Mouse (Mus musculus): ENCODE results near the gene Zdhhc8.

The Zdhhc8 gene

DNA sequence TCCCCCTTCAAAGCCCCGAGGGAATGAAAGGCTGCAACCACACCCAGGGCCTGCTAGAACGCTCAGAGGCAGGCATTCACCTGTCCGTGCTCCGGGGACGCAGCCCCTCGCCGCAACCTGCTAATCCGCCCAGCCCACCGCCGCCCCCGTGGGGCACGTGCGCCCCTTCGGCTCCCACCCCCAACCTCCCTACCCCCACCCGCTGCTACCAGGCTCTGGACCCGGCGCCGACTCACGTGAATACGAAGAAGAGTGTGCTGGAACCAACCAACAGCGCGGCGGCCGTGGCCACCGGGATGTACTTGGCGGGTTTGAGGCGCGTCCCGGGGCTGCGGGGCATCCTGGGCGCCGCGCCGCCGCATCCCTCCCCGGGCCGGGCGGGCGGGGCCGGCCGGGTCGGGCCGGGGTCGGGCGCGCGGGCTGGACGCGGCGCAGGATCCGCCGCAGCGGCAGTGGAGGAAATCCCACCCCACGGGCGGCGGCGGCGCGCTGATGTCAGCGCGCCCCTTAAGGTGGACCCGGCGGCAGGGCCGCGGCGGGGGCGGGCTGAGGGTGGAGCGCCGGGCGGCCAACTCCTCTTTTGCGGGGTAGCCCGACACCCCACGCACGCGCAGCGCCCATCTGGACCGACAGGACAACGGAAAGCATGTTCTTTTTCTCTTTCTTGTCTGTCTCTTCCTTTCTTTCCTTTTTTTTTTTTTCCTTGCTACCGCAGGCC is at the start of gene Zdhhc8:
TSS of gene Zdhhc8 (minus strand) at position 466 of the 718 bp plus-strand sequence.
- ATAC-seq (ENCODE audit: insufficient number of reproducible peaks, low FRiP score, low TSS enrichment), result peak; percentile 62; the same call in 1 of the 2 replicates

GRCm38 (mm10) chr16:18275166-18275565 is 40.2 kb upstream of the Zdhhc8 start:
- no peak for ATAC-seq (ENCODE audit: insufficient number of reproducible peaks, low FRiP score, low TSS enrichment)

DNA sequence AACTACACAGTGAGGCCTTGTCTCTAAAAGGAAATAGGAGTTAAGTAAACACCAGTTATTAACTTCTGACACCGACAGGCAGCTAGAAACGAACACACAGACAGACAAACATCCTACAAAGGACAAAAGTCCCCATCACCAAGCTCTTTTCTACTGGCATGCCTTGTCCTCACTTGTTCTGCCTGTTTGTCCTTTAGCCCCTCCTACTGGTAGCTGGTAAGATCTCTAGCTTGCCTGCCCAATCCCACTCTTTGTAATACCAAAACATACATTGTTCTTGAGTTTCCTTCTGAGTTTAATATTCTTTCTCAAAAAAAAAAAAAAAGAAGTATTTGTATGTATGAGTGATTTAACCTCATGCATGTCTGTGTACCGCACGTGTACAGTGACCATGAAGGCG is 33.2 kb upstream of the Zdhhc8 start:
- no peak for ATAC-seq (ENCODE audit: insufficient number of reproducible peaks, low FRiP score, low TSS enrichment)

DNA sequence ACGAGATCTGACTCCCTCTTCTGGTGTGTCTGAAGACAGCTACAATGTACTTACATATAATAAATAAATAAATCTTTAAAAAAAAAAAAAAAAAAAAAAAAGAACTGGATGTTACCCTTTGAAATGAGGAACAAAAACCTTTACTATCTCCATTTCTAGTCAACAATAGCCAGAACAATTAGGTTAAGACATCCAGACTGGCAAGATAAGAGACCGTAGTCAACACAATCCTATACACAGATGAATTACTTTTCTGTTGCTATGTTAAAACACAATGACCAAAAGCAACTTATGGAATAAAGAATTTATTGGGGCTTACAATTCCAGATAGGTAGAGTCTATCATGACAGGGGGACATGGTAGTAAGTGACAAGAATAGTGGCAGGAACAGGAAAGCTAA is 30.1 kb upstream of the Zdhhc8 start:
- ATAC-seq (ENCODE audit: insufficient number of reproducible peaks, low FRiP score, low TSS enrichment), result no peak

- ATAC-seq (ENCODE audit: insufficient number of reproducible peaks, low FRiP score, low TSS enrichment), result no peak
These were observed 23.3 kb upstream of the Zdhhc8 start, which contains the start of gene Gm49776 for GRCm38 (mm10) chr16:18258221-18258620. TSS of gene Gm49776 (minus strand) at chr16:18258321.

DNA sequence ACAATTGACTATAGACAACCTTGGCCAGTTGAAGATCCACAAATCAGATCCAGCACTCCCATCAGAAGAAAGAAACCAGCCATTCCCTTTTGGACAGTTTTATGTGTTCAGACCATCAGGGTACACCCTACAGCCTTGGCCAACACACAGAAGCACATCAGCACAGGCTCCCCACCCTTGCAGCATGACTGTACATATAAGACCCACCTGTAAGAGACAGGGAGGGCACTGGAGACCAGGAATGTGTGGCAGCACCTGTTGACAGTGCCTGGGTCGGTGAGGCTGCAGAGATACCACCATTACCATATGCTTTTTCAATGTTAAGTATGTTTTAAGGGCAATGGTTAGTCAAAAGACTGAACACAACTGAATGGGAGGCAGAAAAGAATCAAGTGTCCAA is 18.9 kb upstream of the Zdhhc8 start:
- no peak for ATAC-seq (ENCODE audit: insufficient number of reproducible peaks, low FRiP score, low TSS enrichment)

GRCm38 (mm10) chr16:18252736-18253135 is 17.8 kb upstream of the Zdhhc8 start:
- ATAC-seq (ENCODE audit: insufficient number of reproducible peaks, low FRiP score, low TSS enrichment), result no peak

DNA sequence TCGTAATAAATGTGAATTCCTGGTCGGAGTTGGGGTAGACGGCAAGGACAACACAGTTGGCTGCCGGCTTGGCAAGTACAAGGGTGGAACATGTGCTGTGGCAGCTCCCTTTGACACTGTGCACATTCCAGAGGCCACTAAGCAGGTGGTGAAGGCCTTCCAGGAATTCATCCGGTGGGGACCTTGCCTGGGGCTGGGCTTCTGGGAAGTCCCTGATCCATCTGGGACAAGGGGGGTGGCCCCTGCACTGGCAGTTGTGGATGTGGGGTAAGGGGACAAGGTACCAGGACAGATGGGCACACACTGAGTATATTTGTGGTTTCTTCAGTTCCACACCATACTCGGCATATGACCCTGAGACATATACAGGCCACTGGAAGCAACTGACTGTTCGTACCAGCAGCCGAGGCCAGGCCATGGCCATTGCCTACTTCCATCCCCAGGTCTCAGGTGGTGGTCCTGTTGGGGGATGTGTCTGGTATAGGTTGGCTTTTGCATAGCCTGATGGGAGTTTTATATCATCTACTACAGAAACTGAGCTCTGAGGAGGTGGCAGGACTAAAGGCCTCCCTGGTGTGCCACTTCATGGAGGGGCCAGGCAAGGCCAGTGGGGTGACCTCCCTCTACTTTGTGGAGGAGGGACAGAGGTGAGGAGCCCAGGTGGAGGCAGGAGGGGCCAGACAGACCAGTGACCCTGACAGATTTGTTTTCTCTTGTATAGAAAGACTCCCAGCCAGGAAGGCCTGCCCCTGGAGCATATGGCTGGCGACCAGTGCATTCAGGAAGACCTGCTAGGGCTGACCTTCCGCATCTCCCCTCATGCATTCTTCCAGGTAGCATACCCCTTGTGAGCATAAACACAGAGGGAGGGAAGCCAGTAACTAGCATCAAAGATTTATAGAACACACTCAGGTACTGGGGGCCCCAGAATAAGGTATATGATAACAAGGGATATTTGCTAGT is 16.2 kb upstream of the Zdhhc8 start:
- no peak for ATAC-seq (ENCODE audit: insufficient number of reproducible peaks, low FRiP score, low TSS enrichment)

GRCm38 (mm10) chr16:18250231-18250630 is 15.3 kb upstream of the Zdhhc8 start:
- no peak for ATAC-seq (ENCODE audit: insufficient number of reproducible peaks, low FRiP score, low TSS enrichment)

DNA sequence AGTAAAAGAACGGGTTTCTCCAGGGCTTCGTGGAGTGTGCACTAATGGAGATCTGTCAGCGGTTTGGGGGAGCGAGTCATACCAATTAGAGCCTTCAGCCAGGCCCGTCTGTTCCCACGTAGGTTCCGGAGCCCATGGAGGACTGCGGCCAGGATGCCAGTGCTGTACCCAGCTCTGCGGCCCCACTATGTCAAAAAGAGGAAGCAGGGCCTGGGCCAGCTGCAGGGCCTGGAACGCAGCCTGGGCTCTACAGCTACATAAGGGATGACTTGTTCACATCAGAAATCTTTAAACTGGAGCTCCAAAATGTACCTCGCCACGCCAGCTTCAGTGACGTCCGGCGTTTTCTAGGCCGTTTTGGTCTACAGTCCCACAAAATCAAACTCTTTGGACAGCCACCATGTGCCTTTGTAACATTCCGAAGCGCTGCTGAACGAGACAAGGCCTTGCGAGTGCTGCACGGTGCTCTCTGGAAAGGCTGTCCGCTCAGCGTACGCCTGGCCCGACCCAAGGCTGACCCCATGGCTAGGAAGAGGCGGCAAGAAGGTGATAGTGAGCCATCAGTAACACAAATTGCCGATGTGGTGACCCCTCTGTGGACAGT is 14.5 kb upstream of the Zdhhc8 start:
- peak; percentile 11; the same call in 1 of the 2 replicates for ATAC-seq (ENCODE audit: insufficient number of reproducible peaks, low FRiP score, low TSS enrichment)

DNA sequence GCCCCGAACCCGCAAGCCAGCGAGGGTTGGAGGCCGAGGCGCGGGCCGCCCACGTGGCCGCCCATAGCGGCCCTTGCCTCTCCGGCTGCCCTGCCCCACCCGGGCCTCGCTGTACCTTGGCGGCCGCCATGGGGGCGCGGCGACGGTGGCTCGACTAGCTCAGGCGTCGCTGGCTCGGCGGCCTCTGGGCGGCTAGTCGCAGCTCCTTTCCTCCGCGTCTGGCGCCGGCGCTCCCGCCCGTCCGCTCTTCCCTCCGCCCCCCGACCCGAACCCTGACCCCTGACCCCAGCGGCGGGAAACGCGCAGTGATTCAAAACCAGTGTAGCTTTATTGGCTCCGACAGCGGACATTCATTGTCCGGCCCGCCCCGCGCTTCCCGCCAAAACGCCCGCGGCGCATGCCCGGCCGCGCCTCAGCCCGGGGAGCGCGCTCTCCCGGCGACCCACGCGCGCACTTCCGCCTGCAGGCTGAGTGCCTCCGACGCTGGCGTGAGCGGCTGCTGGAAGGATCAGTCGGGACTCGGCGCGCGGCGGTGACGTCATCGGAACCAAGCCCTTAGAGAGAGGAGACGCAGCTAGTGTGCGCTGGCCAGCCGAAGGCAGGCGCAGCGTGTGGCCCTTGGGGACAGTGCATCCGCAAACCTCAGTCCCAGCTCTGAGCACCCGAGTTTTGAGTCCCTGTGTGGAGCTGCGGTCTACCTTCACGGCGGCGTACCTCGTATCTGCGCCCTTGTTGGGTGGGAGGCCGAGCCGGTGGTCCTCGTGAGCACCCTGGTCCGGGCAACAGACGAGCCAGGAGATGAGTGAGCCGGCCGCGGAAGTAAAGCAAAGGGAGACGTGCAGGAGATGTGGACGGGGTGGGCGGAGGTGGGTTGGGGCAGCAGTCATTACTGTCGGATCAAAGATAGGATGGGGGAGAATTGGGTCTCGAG is 13.8 kb upstream of the Zdhhc8 start, which contains the start of the genes Trmt2a and Ranbp1:
TSS of gene Trmt2a (plus strand) at position 247 of the 931 bp plus-strand sequence.
TSS of gene Ranbp1 (minus strand) at position 300 of the 931 bp plus-strand sequence.
- ATAC-seq (ENCODE audit: insufficient number of reproducible peaks, low FRiP score, low TSS enrichment), result peak; percentile 88

GRCm38 (mm10) chr16:18247521-18248399 is 12.8 kb upstream of the Zdhhc8 start:
- ATAC-seq (ENCODE audit: insufficient number of reproducible peaks, low FRiP score, low TSS enrichment), result peak; percentile 8; the same call in 1 of the 2 replicates

- no peak for ATAC-seq (ENCODE audit: insufficient number of reproducible peaks, low FRiP score, low TSS enrichment)
These were observed 6.6 kb upstream of the Zdhhc8 start for GRCm38 (mm10) chr16:18241581-18241980.

GRCm38 (mm10) chr16:18236676-18237501 is 2.0 kb upstream of the Zdhhc8 start:
- no peak for ATAC-seq (ENCODE audit: insufficient number of reproducible peaks, low FRiP score, low TSS enrichment)

DNA sequence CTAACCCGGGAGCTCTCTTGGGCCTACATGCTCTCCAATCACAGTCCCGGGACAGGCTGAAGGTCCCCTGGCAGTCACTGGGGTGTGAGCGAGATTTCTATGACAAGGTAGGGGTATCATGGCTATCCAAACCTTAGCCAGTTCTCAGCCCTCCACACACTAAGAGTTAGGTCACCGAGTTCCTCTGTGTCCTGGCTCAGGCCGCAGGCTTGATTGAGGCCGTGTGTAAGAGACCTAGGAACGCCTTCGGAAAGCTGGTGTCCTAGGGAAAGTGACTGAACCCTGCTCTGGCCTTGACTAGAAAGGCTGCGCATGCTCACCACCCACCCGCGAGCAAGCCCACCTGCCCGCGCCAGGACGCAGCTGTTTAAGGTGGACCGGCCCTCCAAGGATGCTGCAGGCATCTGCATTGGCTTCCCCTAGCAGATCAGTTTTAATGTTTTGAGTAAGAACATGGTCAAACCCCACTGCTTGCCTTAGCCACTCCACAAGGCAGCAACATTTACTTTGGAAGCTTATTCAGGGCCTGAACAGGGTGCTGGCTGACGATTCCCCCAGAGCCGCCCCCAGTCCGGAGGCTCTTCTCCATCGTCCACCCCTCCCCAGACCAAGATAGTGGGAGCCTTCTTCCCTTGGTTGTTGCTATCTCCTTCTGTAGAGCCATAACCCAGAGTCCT is 591 bp upstream of the Zdhhc8 start:
- ATAC-seq (ENCODE audit: insufficient number of reproducible peaks, low FRiP score, low TSS enrichment), result peak; percentile 36

DNA sequence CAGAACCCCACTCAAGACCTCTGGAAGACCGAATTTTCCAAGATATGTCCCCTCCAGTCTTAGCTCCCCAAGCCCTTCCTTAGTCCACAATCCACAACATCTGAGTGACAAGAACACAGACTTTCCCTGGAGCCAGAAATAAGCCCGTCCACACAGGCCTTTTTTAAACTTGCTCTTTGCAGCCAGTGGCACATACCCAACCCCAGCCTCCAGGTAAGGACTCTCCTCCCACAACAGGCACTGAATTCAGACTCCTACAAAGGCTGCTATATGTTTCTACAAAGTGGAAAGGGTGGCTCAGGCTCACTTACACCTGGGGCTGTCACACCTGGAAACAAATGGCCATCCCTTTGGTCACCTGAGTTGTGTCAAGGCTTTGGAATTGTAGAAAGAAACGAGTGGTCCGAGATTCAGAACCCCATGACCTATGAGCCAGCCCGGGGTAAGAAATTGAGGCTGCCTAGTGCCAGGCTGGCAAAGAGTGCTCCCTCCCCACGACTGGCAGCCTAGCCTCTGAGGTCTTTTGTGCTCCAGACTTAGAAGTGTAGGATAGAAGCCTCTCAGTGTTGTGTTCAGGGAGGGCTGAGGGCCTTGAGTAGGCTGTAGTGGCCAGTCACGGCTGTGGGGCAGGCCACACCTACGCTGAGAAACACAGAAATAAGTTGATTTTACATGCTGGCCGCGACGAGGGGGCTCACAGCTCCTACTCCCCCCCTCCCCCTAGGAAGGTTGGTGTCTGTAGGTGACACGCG is 841 bp downstream of the Zdhhc8 start:
- ATAC-seq (ENCODE audit: insufficient number of reproducible peaks, low FRiP score, low TSS enrichment), result no peak

All from cerebellum, adult (tissue).